11 mouse cellular contexts compared by ENCODE assay signal in genomic region chr6:99388023-99388422, GRCm38 (mm10).
DNase-seq lines count a peak whose midpoint lies in the region; ATAC-seq and TF ChIP-seq lines count a peak whose summit lies in the region.
"Had no signal": no experiment of that assay in that cellular context is flagged by ENCODE, and none has a peak within 500 bp of the region (broad histone marks: within the 10 kb centered on the region; RNA-seq: fewer than 3 reads in every experiment).

No protein-coding gene starts in this region.

- H3K27me3 ChIP-seq in heart, postnatal 0 days (ENCODE audit: control insufficient read depth, insufficient read depth, low read length) = no peaks in the 10 kb centered on the region
- H3K27me3 ChIP-seq in stomach, postnatal 0 days (ENCODE audit: control insufficient read depth, insufficient read depth, low read length) = no peaks in the 10 kb centered on the region
- H3K27me3 ChIP-seq: midbrain, embryonic 13.5 days had no signal

- H3K9me3 ChIP-seq in heart, postnatal 0 days (replicated peaks; ENCODE audit: control insufficient read depth, low read length) = no peaks in the 10 kb centered on the region
- no peaks in the 10 kb centered on the region for H3K9me3 ChIP-seq in stomach, postnatal 0 days (ENCODE audit: control insufficient read depth, low read length)
- H3K9me3 ChIP-seq: midbrain, embryonic 13.5 days had no signal

- no peak for TF ChIP-seq POLR2A in bone marrow, adult 2 months (IDR thresholded peaks at IDR 0.05; ENCODE audit: borderline replicate concordance, control insufficient read depth, low read depth, low read length)

- no peak overlapping the region for H3K4me2 ChIP-seq in heart, postnatal 0 days (ENCODE audit: low read depth, low read length)
- H3K4me2 ChIP-seq in stomach, postnatal 0 days (replicated peaks; ENCODE audit: low read depth) = no peak overlapping the region
- H3K4me2 ChIP-seq: midbrain, embryonic 13.5 days had no signal

- no peak for TF ChIP-seq CTCF in heart, postnatal 0 days (IDR thresholded peaks at IDR 0.05; ENCODE audit: low read depth)
- TF ChIP-seq CTCF in bone marrow, adult 2 months (IDR thresholded peaks at IDR 0.05; ENCODE audit: control insufficient read depth, insufficient read depth, low read length) = no peak
- TF ChIP-seq CTCF in stomach, postnatal 0 days (IDR thresholded peaks at IDR 0.05; ENCODE audit: low read depth) = no peak

- 68% methylated on average over 5 of the region's 5 CpGs for WGBS in heart, postnatal 0 days
- 16% methylated on average over 5 of the region's 5 CpGs for WGBS in bone marrow, adult 2 months
- WGBS in stomach, postnatal 0 days = 71% methylated on average over 5 of the region's 5 CpGs

- peak overlapping the region; percentile 81; the same call in 1 of the 2 replicates for H3K27ac ChIP-seq in heart, postnatal 0 days (ENCODE audit: low read depth)
- H3K27ac ChIP-seq in bone marrow, adult 2 months (ENCODE audit: control insufficient read depth, insufficient read depth, low read depth, low read length, poor library complexity) = peak overlapping the region; percentile 89
- peak overlapping the region; percentile 75 for H3K27ac ChIP-seq in stomach, postnatal 0 days (replicated peaks)
- H3K27ac ChIP-seq: midbrain, embryonic 13.5 days had no signal

- ATAC-seq in heart, postnatal 0 days (ENCODE audit: insufficient read depth, low read depth) = no peak
- ATAC-seq in stomach, postnatal 0 days (ENCODE audit: low FRiP score, low TSS enrichment) = peak; percentile 19; the same call in 1 of the 2 replicates
- ATAC-seq: hindbrain, embryonic 16.5 days; midbrain, embryonic 13.5 days had no signal

- no peak overlapping the region for H3K4me3 ChIP-seq in heart, postnatal 0 days (ENCODE audit: low read depth, low read length)
- H3K4me3 ChIP-seq in bone marrow, adult 2 months (replicated peaks; ENCODE audit: control insufficient read depth, low read depth, low read length) = no peak overlapping the region
- H3K4me3 ChIP-seq in stomach, postnatal 0 days (ENCODE audit: low read depth, low read length) = no peak overlapping the region
- H3K4me3 ChIP-seq: midbrain, embryonic 13.5 days had no signal

- TF ChIP-seq EP300 in heart, postnatal 0 days (IDR thresholded peaks at IDR 0.05; ENCODE audit: low read depth) = no peak
- TF ChIP-seq EP300 in stomach, postnatal 0 days (optimal IDR thresholded peaks at IDR 0.05) = no peak

- intact Hi-C loops in left cerebral cortex, postnatal 25 days (cut with DNase I) = no loop called here

- H3K4me1 ChIP-seq in heart, postnatal 0 days (ENCODE audit: control insufficient read depth, insufficient read depth) = peaks cover 3% of the 10 kb centered on the region
- peaks cover 15% of the 10 kb centered on the region for H3K4me1 ChIP-seq in bone marrow, adult 2 months (ENCODE audit: control insufficient read depth, insufficient read depth, low read length)
- H3K4me1 ChIP-seq in stomach, postnatal 0 days (replicated peaks; ENCODE audit: control insufficient read depth, insufficient read depth) = no peaks in the 10 kb centered on the region

- DNase-seq in heart, postnatal 0 days (ENCODE audit: low spot score) = no peak
- no peak for DNase-seq in heart, adult 18-20 months
- peak; percentile 32 to 39 for DNase-seq in B cell, adult 2 months
- no peak for DNase-seq in stomach, postnatal 0 days (ENCODE audit: low spot score)
- no peak for DNase-seq in ovary, postnatal 14 days (ENCODE audit: low spot score)
- no peak for DNase-seq in left cerebral cortex, postnatal 25 days (ENCODE audit: low spot score in 2 of 2)
- DNase-seq: adrenal gland, adult 8-10 months; layer of hippocampus, adult 9-11 months had no signal

- H3K36me3 ChIP-seq in heart, postnatal 0 days (replicated peaks; ENCODE audit: control insufficient read depth, insufficient read depth, low read length) = no peaks in the 10 kb centered on the region
- H3K36me3 ChIP-seq in stomach, postnatal 0 days (ENCODE audit: control insufficient read depth, insufficient read depth, low read length) = no peaks in the 10 kb centered on the region
- H3K36me3 ChIP-seq: midbrain, embryonic 13.5 days had no signal

- no peak overlapping the region for H3K9ac ChIP-seq in heart, postnatal 0 days (replicated peaks; ENCODE audit: low read depth, low read length)
- no peak overlapping the region for H3K9ac ChIP-seq in stomach, postnatal 0 days (ENCODE audit: low read length)
- H3K9ac ChIP-seq: midbrain, embryonic 13.5 days had no signal

Comparison
In these comparisons a context has a peak if more than half of its experiments do, and no peak if none do; other contexts are left out.
1. DNase-seq: peak in B cell, adult 2 months (2 of 2); none in heart, postnatal 0 days (single experiment), heart, adult 18-20 months (0 of 2), stomach, postnatal 0 days (single experiment), ovary, postnatal 14 days (single experiment) and left cerebral cortex, postnatal 25 days (0 of 2).
2. Peak in every context shown above with its lines, with median percentiles within 50 percentile points of each other: H3K27ac ChIP-seq.